Mouse (Mus musculus) adrenal gland, adult 18-20 months (tissue): Measurements from ENCODE around the gene Slain2. TPM values are rescaled to one million over a fixed set of nuclear protein-coding genes. Genes with fewer than 3 reads are reported as not detected.
"Not testable (repeated sequence)": the region's sequence is repeated elsewhere in the genome, so short reads cannot be mapped to it uniquely, and the experiment has no call there.

Experiments
- DNase-seq, 2 experiments: peaks; one replicate each; pipeline ENCODE4 v3.0.0; 2021 to 2022; ENCODE audit warnings: low spot score in 2 of 2
- total RNA-seq, 2 experiments: library from RNA; stranded (reverse); gene quantifications; 1 replicate in 1 of 2; 2 replicates in 1 of 2; pipeline ENCODE4 v1.2.3; 2021

Slain2 gene
- total RNA-seq, 2 experiments from 2014 or later = 54.9 to 60.7 TPM

DNA sequence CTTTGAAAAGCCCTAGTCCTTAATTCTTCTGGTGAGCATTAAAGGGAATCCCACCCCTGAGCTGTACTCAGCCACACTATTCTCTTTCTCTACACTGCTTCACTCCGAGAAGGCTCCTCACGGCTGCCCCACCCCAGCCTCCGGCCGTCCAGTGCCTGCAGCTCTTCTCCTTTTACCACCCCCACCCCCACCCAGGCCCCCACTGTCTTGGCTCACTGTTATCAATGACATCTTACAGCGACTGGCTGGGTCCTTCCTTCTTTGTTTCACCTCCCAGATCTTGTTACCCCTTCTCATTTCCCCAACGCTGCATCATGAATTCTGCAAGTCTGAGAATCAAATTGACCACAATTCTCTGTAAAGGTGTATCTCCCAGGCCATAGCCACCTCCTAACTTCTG lies 16.1 kb upstream of the Slain2 start:
- DNase-seq = no peak

DNA sequence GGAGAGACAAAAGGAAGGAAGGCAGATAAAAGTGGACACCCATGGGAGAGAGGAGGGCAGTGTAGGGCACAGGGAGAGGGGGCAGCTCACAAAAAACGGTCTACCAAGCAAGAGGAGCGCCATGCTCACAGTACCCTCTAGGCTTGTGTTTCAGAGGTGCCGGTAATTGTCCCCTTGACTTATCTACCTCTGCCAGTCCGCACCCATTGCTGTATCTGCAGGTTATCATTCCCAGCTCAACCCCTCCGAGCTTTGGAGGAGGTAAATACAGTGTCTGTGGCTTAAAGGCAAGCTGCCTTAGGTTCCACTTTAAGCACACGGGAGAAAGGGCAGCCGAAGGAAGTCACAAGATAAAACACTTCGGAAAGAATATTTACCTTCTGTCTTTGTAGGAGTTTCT lies 14.8 kb upstream of the Slain2 start:
- no peak for DNase-seq

DNA sequence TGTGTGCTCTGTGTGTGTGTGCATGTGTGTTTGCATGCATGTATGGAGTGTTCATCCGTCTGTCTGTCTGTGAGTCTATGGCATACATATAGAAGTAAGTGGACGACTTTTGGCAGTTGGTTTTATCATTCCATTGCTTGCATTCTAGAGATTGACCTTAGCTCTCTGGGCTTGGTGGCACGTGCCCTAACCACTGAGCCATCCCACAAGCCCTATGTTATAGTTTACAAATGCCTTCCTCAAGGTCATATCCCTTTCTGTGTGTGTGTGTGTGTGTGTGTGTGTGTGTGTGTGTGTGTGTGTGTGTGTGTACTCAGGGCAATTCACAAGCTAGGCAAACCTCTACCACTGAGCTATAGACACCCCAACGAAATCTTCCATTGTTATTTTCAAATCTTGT lies 12.2 kb upstream of the Slain2 start:
- no peak for DNase-seq

DNA sequence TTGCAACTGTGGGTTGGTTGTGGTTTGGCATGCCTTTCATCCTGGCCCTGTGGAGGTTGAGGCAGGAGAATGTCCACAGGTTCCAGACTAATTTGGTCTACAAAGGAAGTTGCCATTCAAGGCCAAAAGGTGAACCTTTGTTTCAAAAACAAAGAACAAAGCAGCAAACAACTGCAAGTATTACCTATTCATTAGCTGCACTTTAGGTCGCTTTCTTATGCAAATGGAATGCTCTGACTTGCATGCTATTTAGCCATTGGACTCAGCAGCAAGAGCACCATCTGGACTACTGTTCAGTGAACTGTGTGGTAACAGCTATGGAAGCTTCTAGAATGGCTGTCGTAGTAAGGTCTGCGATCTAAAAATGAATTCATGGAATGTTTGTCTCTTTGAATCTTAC lies 11.8 kb upstream of the Slain2 start:
- no peak for DNase-seq

DNA sequence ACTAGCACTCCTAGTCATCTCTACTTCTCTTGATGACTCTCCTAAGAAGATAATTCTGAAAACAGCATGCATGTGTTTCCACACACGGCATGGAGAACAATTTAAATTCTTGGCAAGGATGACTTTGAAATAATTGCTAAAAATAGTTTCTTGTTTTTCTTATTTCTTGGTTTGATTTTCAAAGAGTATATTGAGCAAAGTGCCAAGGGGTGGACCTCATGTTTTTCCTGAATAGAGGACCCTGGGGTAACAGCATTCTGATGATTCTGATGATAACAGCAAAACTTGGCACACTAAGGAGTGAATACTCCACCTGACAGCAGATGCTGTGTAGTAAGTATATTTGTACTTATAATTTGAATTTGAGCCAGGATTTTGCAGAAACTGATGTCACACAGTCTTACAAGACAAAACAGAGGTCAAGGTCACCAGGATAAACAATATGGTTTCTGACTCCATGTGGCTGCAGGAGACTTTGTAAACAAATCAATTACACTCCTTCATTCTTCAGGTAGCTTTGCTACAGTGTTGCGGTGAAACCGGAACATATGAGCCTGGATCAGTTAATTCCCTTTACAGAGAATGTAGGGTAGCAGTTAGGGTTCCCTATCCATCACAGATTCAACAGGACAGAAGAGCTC lies 11.1 kb upstream of the Slain2 start:
- no peak for DNase-seq

DNA sequence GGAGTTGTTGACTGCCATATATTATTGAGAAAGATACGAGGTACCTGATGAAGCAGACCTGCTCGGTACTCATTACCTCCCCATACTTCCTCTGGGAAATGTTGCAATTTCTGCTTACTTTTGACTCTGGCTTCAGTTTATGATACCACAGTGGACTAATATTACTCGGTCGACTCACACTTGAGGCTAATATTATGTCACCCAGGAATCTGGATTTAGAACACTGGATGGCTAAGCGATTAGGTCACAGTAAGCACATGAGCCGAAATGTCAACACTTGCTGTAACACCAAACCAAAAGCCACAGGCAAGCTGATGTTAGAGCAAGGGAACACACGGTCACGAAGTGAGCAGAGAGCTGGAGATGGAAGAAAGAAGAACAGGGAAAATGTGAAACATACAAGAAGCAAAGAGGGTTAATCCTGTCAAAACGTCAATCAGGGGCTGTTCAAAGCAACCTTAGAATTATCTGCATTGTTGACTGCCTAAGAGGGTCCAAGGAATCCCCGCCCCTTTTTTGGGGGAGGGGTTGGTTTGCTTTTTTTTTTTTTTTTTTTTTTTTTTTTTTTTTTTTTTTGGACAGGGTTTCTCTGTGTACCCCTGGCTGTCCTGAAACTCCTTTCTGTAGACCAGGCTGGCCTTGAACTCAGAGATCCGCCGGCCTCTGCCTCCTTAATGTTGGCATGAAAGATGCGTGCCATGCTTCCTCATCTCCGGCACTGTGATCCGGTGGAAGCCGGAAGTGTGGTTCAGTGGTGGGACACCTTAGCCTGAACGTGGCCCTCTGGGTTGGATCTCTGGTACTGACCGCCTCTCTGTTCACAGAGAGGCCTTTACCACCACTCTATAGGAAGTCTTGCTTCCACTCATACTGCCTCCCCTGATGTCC lies 9.0 kb upstream of the Slain2 start:
- no peak for DNase-seq

DNA sequence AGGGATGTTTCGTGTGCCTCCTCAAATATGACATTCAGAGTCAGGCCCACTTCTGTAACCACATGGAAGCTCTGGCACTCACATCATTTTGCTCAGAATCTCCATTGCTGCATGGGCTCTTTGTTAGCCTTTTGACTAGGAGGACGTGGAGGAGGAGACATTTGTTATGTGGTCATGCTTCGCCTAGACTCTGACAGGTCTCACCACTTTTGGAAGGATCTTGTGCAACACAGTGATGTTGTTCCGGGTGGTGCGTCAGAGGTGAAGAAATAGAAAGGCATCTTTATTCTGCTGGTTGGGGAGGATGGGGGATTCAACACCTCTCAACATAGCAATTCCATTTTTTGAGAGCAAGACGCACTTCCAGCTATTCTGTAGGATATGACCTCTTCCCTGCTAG lies 6.7 kb upstream of the Slain2 start:
- no peak for DNase-seq

DNA sequence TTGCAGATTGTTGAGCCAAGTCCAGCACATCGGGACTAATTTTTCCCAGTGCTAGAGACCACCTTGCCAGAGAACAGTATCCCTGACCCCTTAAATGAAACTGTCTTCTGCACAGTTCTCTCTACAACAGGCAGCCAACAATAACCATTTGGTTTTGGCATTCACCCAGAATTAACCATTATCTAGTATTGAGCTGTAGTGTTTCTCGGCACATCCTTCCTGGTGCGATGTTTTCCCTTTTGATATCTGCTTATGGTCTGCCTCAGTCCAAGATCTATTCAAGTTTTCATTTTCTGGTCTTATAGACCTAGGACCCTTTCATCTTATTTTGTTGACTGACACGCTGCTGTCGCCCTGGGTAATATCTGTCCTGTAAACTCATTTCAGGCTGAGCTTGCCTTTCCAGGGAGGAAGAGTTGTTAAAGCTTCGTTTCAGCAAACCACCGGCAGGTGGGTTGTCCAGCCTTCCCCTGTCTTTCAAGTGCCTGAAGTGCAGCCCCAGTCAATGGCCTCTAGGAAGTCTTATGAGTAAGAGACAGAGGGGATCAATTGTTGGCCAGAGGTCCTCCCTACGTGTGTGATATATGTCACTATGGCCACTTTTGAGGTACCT lies 5.7 kb upstream of the Slain2 start:
- DNase-seq = no peak

DNA sequence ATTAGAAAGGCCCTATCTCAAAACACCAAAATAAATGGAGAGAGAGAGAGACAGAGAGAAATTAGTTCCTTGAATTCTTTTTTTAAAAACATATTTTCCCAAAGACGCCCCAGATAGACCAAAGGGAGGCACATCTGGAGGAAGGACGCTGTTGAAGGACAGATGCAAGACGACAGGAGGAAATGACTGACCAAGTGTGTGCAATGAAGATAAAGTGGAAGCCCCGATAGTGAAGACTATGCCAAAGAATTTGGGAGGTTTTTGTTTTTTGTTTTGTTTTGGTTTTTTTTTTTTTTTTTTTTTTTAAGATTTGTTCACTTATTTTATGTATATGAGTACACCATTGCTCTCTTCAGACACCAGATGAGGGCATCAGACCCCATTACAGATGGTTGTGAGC lies 4.7 kb upstream of the Slain2 start:
- peak in 1 of 2 experiments; percentile 2 for DNase-seq

DNA sequence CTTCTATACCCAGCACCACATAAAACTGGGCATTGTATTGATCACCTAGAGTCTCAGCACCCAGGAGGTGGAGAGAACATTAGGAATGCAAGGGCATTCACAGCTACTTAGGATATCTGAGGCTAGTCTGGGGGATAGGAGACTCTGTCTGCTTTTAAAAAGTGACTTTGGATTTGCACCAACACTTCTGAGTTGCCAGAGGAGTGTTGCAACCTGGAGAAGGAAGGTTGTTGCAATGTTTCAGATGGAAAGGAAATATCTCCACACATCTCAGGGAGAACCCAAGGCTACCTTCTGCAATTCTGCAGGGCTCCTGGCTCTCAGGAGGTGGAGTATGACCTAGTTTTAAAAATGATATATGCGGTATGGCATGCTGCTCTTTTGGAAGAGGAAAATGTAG lies 3.7 kb upstream of the Slain2 start:
- peak in 1 of 2 experiments; percentile 11 for DNase-seq

DNA sequence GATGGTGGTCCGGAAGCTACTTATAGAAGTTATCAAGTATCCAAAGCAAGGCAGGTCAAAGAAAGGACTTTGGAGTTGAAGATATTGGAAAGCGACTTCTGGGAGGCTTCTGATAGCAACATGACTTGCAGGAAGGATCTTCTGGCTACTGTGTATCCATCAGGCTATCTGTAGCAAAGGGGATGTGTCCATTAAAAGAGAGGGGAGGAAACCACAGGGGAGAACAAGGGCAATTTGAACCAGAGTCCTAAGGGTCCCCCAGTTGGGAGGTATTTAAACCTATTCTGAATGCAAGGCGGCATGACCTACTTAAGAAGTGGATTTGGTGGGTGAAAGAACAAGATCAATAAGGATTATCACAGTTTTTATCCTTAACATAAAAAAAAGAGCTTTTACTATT lies 2.8 kb upstream of the Slain2 start:
- no peak for DNase-seq

DNA sequence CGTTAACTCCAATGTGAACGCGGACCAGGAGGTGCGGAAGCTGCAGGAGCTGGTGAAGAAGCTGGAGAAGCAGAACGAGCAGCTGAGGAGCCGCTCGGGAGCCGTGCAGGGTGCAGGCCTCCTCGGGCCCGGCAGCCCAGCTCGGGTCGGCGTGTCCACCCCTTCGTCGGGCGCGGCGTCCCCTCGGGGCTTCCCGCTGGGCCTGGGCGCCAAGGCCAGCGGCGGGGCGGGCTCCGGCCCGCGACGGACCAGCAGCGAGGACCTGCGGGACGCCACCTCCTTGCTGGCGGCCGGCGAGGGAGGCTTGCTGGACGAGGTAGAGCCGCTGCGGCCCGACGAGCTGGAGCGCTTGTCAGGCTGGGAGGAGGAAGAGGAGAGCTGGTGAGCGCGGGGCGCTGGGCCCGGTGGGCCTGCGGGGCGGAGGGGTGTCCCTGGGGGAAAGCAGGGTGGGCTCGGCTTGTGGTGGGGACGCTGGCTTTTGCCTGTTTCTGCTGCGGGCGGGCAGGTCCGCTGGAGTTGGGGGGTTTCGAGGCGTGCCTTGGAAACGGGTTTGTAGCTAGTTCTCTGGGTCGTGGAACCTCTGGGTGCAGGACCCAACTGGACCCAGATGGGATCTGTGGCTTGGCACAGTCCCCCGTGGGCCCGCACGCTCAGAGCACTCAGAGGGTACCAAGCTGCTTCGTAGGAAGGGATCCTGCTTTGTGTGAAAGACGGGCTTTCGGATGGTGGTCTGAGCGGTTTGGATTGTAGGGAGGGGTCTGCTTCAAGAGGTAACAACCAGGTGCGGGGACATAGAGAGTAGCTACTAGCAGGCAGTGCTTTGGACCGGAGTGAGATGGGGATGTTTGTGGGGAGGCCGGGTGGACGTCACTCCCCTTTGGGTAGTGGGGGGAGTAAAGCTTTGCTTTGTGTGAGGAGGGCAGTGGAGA lies 793 bp downstream of the Slain2 start:
- DNase-seq = peak in 1 of 2 experiments; percentile 25

DNA sequence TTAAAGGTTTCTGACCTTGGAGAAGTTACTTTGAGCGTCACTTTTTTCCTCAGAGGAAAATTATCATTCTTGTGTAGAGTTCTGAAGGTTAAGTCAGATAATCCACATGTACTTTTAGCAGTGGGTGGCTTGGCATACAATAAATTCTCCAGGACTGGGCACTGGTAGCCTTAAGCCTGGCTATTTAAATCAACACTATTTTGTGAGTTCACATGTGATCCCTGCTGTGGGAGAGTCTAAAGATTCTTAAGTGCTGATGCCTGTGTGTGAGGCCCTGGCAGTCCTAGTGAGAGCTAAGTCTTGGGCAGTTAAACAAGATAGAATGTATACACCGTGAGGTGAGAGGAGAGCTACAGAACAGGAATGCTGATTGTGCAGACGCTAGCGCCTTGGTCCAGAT lies 1.9 kb downstream of the Slain2 start:
- DNase-seq = no peak

DNA sequence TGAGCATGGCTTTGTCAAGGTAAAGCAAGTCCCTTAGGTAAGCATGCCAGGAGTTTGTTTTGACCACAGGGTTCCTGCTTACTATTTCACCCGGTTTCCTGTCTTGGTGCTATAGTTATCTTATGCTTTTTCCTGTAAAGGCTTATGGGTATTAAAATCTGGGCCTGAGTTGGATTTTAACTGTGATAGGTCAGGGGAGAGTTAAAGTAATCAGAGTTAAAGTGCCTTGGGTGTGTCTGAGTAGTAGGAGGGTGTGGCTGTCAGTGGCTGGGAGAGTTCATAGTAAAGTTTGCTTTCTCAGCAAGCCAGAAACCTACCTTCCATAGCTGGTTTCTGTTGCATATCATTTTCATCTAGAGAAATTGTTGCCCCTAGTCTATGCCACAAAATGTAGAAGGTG lies 2.7 kb downstream of the Slain2 start:
- DNase-seq = no peak

DNA sequence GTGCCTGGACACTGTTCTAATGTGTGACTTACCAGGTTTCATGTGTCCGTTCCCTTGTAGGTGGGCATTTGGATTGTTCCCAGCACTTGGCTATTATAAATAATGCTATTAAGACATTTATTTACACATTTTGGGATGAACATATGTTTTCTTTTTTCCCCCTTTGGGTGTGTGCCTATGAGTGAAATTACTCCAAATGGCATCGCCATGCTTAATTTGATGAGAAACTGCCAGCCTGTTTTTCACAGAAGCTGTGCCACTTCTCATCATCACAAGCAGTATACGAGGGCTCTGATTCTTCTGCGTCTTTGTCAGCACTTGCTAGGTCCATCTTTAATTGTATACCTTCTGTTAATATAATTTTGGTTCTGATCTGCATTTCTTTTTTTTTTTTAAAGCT lies 6.3 kb downstream of the Slain2 start:
- DNase-seq = no peak

DNA sequence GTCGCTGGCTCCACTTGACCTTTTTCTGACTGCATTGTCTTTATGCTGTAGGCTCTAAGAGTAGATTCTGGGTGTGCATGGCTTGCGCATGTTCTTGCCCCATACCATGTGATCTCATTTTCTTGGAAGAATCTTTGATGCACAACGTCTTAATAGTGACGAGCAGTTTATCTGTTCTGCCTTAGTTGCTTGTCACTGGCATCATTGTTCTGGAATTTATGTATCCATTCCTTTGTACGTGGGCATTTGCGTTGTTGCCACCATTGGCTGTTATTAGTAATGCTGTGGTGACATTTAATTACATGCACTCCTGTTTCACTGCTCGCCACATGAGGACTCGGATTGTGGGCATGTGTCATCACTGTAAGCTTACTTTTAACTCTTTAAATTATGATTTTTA lies 7.1 kb downstream of the Slain2 start:
- no peak for DNase-seq

DNA sequence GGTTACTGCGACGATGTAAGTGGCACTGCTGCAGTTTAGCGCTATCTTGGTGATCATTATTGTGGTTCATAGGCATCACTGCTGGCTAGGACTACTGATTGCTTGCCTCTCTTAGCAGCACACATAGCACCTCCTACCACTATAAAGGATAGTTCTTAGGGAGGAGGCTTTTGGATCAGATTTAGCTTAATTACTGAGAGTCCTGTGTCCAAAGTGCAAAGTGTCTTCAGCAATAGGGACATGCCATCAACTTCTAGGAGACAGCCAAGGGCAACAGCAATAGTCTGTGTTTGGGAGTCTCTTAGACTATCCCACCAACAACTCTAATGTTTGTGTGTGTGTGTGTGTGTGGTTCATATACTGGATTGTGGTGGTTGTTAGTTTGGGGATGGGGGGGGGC lies 8.7 kb downstream of the Slain2 start:
- no peak for DNase-seq

DNA sequence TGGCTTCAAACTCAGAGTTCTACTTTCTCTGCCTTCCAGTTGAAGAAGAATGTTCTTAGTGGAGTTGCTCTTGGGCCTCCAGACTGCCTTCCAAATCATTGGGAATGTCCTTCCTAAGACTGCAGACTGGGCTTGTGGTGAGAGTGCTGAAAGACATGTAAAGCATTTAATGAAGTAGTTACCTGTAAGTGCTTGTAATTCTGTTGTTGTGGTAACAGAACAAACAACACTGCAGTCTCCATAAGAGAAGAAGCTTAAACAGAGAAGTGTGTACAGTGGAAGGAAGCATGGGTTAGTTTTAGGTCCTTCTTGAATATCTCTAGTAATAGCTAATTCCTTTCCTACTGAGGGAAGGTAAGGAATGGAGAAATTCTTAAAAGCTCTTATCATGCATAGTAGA lies 13.0 kb downstream of the Slain2 start:
- DNase-seq = no peak

DNA sequence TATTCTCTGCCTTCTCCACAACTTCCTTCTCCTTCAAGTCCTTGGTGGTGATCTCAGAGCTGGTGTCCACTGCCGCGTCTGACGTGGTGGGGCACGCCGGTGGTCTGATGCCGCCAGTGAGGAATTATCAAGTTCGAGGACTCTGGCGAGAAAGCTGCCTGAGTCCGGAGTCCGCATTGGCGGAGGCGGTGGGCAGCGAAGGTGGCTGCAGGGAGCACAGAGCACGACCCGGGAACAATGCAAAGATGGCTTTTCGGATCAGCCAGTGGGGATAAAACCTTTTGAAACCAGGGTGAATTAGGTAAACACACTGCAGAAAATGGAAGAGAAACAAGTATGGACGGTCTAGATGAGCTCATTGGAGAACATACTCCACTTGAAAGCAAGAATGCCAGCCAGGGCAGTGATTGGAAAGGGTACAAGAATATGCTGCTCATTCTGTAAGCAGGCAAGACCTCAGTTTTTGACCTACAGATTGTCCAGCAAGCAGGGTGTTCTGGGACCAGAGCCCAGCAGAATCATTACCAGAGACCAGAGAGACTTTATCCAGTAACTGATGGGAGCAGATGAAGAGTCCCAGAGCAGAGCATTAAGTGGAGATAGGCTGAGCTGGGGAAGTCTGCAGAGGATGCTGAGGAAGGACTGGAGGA lies 19.0 kb downstream of the Slain2 start:
- DNase-seq = no peak

DNA sequence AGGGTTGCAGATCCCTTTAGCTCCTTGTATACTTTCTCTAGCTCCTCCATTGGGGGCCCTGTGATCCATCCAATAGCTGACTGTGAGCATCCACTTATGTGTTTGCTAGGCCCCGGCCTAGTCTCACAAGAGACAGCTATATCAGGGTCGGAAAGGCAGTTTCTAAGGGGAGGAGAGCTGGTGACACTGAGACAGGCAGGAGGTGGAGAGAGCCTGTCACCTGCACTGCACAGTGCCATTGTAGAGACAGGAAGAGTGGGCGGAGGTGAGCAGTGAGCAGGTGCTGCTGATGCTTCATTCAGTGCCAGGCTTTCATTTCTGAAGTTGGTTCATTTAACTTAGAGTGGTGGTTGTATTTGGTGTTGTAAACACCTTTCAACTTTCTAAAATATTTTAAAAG lies 24.3 kb downstream of the Slain2 start:
- not testable (repeated sequence) for DNase-seq

DNA sequence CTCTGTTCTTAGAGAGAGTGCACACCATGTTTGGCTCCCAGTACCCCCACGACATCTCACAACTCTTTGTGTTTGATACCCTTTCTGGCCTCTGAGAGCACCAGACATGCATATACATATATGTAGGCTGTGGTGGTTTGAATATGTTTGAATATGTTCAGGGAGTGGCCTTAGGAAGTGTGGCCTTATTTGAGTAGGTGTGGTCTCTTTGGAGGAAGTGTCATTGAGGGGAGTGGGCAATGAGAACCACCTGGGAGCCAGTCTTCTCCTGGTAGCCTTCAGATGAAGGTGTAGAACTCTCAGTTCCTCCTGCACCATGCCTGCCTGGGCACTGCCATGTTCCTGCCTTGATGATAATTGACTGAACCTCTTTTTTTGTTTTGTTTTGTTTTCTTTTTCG lies 25.2 kb downstream of the Slain2 start:
- DNase-seq = no peak
